ENCODE assay signal across 13 mouse cellular contexts in genomic region chr2:158735340-158735739, GRCm38 (mm10). TPM values are rescaled to one million over a fixed set of nuclear protein-coding genes. Genes with fewer than 3 reads are reported as not detected.
DNase-seq lines count a peak whose midpoint lies in the region; ATAC-seq and TF ChIP-seq lines count a peak whose summit lies in the region.
"Had no signal": no experiment of that assay in that cellular context is flagged by ENCODE, and none has a peak within 500 bp of the region (broad histone marks: within the 10 kb centered on the region; RNA-seq: fewer than 3 reads in every experiment).

No protein-coding gene starts in this region.

- 0 out of 2 replicates have a peak, but pooled peaks have one; percentile 25 for ATAC-seq in heart, embryonic 16.5 days (replicated peaks; ENCODE audit: extremely low read depth, insufficient read depth, low FRiP score)
- 0 out of 2 replicates have a peak, but pooled peaks have one; percentile 36 for ATAC-seq in megakaryocyte, adult 5-6 weeks (ENCODE audit: poor library complexity, severe bottlenecking)
- ATAC-seq: intestine, postnatal 0 days had no signal

- no peak overlapping the region for H3K4me3 ChIP-seq in heart, embryonic 16.5 days (ENCODE audit: low read length)
- H3K4me3 ChIP-seq in thymus, adult 2 months (ENCODE audit: control insufficient read depth, insufficient read depth, low read length), result no peak overlapping the region
- H3K4me3 ChIP-seq: heart, embryonic 10.5 days; limb, embryonic 12.5 days; stomach, embryonic 15.5 days had no signal

- H3K9ac ChIP-seq in heart, embryonic 16.5 days (ENCODE audit: low read length), result no peak overlapping the region
- H3K9ac ChIP-seq: limb, embryonic 12.5 days; stomach, embryonic 15.5 days had no signal

- H3K4me1 ChIP-seq in heart, embryonic 16.5 days (ENCODE audit: control insufficient read depth, insufficient read depth, low read length), result peaks cover 6% of the 10 kb centered on the region; the same call in 1 of the 2 replicates
- H3K4me1 ChIP-seq in thymus, adult 2 months (replicated peaks; ENCODE audit: control insufficient read depth, insufficient read depth, low read length), result peaks cover 62% of the 10 kb centered on the region
- H3K4me1 ChIP-seq: heart, embryonic 10.5 days; limb, embryonic 12.5 days had no signal

- no peak for DNase-seq in heart, postnatal 4 days
- DNase-seq in CD4-positive, CD25-positive, alpha-beta regulatory T cell, adult 2 months (ENCODE audit: low read depth, low spot score), result peak; percentile 79
- DNase-seq in thymus, adult 2 months, result peak; percentile 76
- DNase-seq in cerebellum, adult 9-10 months, result no peak
- DNase-seq in adrenal gland, postnatal 36 days, result no peak
- DNase-seq in embryo, embryonic 9.5 days (ENCODE audit: extremely low spot score), result no peak
- DNase-seq: cerebellum, postnatal 25 days had no signal

- no peak overlapping the region for H3K4me2 ChIP-seq in heart, embryonic 16.5 days (ENCODE audit: low read depth, low read length)
- H3K4me2 ChIP-seq: limb, embryonic 12.5 days; stomach, embryonic 15.5 days had no signal

- H3K36me3 ChIP-seq in heart, embryonic 16.5 days (ENCODE audit: control insufficient read depth, insufficient read depth), result no peaks in the 10 kb centered on the region
- H3K36me3 ChIP-seq in thymus, adult 2 months (ENCODE audit: control insufficient read depth, insufficient read depth, low read length), result no peaks in the 10 kb centered on the region
- H3K36me3 ChIP-seq: heart, embryonic 10.5 days; limb, embryonic 12.5 days; stomach, embryonic 15.5 days had no signal

- TF ChIP-seq POLR2A in thymus, adult 2 months (IDR thresholded peaks at IDR 0.05; ENCODE audit: control insufficient read depth, extremely low read depth, insufficient read depth, low read length, poor library complexity), result no peak

- no peaks in the 10 kb centered on the region for H3K9me3 ChIP-seq in heart, embryonic 16.5 days (replicated peaks; ENCODE audit: control insufficient read depth, low read length)
- H3K9me3 ChIP-seq: heart, embryonic 10.5 days; stomach, embryonic 15.5 days had no signal

- WGBS in heart, embryonic 16.5 days, result 64% methylated on average over 8 of the region's 8 CpGs
- 27% methylated on average over 8 of the region's 8 CpGs for WGBS in thymus, adult 2 months

- H3K27me3 ChIP-seq in heart, embryonic 16.5 days (ENCODE audit: control insufficient read depth, insufficient read depth, low read length), result no peaks in the 10 kb centered on the region; the same call in 1 of the 2 replicates
- H3K27me3 ChIP-seq in thymus, adult 2 months (ENCODE audit: control insufficient read depth, insufficient read depth, low read length), result no peaks in the 10 kb centered on the region
- H3K27me3 ChIP-seq: limb, embryonic 12.5 days; stomach, embryonic 15.5 days had no signal

- peak overlapping the region; percentile 49; the same call in 1 of the 2 replicates for H3K27ac ChIP-seq in heart, embryonic 16.5 days (ENCODE audit: low read length)
- H3K27ac ChIP-seq in thymus, adult 2 months (ENCODE audit: control insufficient read depth, insufficient read depth, low read length), result peak overlapping the region; percentile 79
- H3K27ac ChIP-seq: heart, embryonic 10.5 days; limb, embryonic 12.5 days; stomach, embryonic 15.5 days had no signal

- TF ChIP-seq CTCF in thymus, adult 2 months (IDR thresholded peaks at IDR 0.05; ENCODE audit: borderline replicate concordance, control insufficient read depth, extremely low read depth, insufficient read depth, low read length, poor library complexity), result no peak

RNA-seq across cellular contexts. Expression of gene Fam83d, which starts 32.6 kb away (rescaled TPM):
- 58.2 and 61.4 TPM in 2 replicates for polyA plus RNA-seq in heart, embryonic 16.5 days (2015; fragmentation: Nextera tagmentation; extraction: Ambion mirVana)
- total RNA-seq in heart, postnatal 4 days (2021), result 10 to 100 TPM; 29.9 to 33.7 TPM
- total RNA-seq in megakaryocyte, adult 5-6 weeks (2015), result 9.5 and 10.3 TPM in 2 replicates
- 8.1 and 10.6 TPM in 2 replicates for total RNA-seq in megakaryocyte, adult 5-6 weeks (2017)
- 26.2 and 32.5 TPM in 2 replicates for polyA plus RNA-seq in thymus, adult 2 months (2012; rRNA removed)
- 1 to 10 TPM; 1.6 to 1.9 TPM for total RNA-seq in adrenal gland, postnatal 36 days (2021)

RNA-seq across cellular contexts. Expression of gene Dhx35, which starts 59.3 kb away (rescaled TPM):
- polyA plus RNA-seq in heart, embryonic 16.5 days (2015; fragmentation: Nextera tagmentation; extraction: Ambion mirVana), result 14.4 and 15.5 TPM in 2 replicates
- 10 to 100 TPM; 33.2 to 33.3 TPM for total RNA-seq in heart, postnatal 4 days (2021)
- total RNA-seq in megakaryocyte, adult 5-6 weeks (2015), result 8.4 and 12.4 TPM in 2 replicates
- total RNA-seq in megakaryocyte, adult 5-6 weeks (2017), result 10.2 and 10.4 TPM in 2 replicates
- polyA plus RNA-seq in thymus, adult 2 months (2012; rRNA removed), result 29.9 and 30.2 TPM in 2 replicates
- 10 to 100 TPM; 10.6 to 11.2 TPM for total RNA-seq in adrenal gland, postnatal 36 days (2021)

Comparison
In these comparisons a context has a peak if more than half of its experiments do, and no peak if none do; other contexts are left out.
1. DNase-seq: peak in CD4-positive, CD25-positive, alpha-beta regulatory T cell, adult 2 months (single experiment) and thymus, adult 2 months (single experiment); none in heart, postnatal 4 days (single experiment), cerebellum, adult 9-10 months (single experiment), adrenal gland, postnatal 36 days (0 of 2) and embryo, embryonic 9.5 days (single experiment).